Mouse (Mus musculus) naive thymus-derived CD4-positive, alpha-beta T cell, adult 2 months (primary cell): ENCODE measurements around the gene Actrt2.

Experiments
- DNase-seq: peaks from one replicate; pipeline ENCODE4 v3.0.0-alpha.2; 2011; ENCODE audit warnings: low read depth

Actrt2 gene

DNA sequence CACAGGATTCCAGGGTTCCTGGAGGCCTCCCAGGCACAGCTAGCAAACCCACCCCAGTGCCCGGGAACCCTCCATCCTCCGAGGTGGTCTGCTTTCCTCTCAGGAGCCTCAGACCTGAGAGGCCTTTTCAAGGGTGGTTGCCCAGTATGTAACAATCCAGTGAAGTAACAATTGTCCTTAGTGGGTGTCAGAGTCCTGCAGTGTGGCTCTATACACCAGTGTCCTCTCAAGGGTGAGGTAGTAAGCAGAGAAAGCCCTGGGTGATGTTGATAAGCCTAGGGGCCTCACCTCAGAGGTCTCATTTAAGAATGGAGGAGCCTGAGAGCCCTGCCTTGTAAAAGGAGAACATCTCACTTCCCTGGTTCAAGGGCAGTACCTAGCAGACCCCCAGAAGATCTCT lies at the start of gene Actrt2:
Actrt2 (minus strand) TSS at position 101 of the 400 bp plus-strand sequence.
- DNase-seq, result no peak

DNA sequence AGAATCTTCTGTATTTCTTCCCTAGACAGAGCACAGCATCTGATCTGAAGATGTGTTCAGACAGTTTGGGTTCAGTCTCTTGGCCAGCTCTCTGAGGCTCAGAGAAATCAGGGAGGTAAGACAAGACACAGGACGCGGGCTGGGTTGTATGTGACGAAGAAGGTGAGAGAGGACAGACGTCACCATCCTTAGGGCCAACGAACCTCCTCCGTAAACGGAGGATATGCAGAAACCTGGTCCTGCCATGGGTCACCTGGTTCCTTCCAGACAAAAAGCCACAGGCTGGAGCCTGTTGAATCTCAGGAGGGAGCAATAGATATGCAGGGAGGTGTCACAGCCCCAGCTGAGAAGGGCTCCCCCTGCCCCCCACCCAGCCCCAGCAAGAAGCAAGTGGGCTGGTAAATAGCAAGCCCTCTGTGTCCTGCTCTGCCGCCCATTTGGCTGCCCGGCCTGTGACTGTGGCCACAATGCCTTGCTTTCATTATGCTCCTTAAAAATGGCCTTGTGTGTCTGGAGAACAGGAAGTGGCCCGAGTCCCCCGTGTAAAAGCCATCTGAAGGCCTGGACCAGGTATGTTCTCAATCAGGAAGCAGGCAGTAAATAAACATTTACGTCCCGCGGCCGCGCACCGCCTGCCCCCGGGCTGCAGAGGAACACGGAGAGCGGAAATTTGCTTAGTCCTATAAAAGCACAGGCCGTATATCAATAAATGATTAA lies 41.9 kb upstream of the Actrt2 start:
- no peak for DNase-seq

- DNase-seq, result no peak
These were observed 41.1 kb upstream of the Actrt2 start for GRCm38 (mm10) chr4:154708811-154709210.

DNA sequence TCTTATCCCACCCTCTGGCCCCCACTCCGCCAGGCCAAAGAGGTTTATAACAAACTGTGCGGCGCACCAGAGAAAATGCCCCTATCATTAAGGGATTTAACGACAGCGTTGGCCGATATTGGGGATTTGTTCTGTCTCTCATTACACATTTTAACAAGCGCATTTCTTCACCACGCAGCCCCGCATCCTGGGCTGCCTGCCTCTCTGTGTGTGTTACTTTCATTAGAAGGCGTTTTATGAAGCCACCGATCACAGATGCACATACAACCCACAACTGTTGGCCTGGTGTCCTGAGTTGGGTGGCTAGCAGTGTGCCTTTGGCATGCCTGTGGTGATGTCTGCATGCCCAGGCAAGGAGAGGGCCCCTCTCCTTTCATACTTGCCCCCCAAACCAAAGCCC lies 40.6 kb upstream of the Actrt2 start:
- DNase-seq, result no peak

DNA sequence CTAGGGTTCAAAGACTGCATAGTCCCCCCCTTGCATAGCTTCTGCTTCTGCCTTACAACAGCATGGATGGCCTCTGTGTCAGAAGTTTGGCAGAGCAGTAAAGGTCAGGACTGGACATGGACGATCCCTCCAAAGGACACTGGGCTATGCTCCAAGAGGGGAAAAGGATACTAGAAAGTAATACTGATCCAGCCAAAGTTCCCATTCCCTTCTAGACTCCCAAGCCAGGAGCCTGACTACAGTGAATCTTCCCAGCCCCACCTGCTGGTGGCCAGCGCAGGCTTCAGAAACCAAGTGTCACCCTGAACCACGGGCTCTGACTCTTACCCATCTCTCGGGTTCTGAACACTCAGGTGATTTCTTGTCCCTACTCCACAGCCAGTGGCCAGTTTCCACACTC lies 39.9 kb upstream of the Actrt2 start:
- DNase-seq, result no peak

GRCm38 (mm10) chr4:154706442-154706841 lies 38.8 kb upstream of the Actrt2 start:
- DNase-seq, result no peak

GRCm38 (mm10) chr4:154705681-154706080 lies 38.0 kb upstream of the Actrt2 start:
- DNase-seq, result no peak

- DNase-seq, result no peak
These were observed 37.4 kb upstream of the Actrt2 start for GRCm38 (mm10) chr4:154705056-154705455.

- no peak for DNase-seq
These were observed 36.9 kb upstream of the Actrt2 start for GRCm38 (mm10) chr4:154704591-154704990.

- no peak for DNase-seq
These were observed 35.9 kb upstream of the Actrt2 start for GRCm38 (mm10) chr4:154703426-154704070.

DNA sequence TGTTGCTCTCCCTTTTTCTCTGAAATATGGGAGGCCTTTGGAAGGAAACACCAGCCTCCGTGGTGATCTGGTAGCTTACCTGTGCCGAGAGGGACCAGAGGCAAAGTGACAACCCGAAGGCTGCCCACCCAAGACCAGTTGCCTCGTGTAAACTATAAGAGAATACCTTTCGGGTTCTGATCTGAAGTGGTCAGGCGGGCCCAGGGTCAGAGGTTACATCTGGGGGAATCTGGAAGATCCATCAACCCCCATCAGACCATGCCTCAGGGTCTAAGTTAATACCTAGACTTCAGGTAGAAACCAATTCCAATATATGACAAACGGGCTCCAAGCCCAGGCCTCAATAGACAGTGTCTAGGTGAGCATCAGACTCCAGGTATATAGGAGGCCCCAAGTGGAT lies 35.3 kb upstream of the Actrt2 start:
- DNase-seq, result no peak

DNA sequence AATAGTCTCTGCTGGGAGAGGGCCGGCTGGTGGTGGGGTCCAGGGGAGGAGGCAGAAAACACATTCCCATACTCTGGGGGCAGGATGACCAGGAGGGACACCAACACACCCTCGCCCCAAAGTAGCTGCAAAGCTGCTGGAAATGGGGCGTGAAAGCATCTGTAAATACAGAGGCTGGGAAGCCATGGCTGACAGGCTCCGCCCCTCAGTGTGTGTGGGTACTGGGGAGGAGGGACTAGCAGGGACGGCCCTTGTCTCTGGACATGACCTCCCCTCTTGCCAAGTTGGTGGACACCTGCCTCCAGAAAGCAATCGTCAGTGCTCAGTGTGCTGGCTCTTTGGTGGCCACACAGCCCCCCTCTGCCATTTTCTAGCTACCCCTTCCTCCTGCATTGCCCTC lies 34.5 kb upstream of the Actrt2 start:
- no peak for DNase-seq

DNA sequence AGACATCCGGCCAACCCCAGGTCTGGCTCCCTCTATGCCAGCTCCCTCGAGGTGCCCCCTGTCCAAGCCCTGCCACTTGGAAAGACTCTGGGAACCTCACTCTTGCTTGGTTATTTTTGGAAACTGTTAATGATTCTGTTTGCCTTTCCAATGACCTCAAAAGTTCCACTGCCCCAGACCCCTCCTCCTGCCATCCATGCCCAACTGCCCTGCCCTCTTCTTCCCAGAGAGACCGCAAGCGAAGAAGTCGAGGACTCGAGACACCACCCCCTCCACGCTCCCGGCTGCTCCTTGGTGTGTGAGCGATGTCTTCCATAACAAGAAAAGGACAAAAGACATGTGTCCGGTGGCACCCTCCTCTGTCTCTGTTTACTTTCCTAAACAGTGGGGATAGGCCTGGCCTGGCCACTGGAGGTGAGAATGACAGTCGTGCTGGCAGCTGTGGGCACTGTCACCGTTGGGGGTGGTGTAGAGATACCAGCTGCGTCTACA lies 33.3 kb upstream of the Actrt2 start:
- no peak for DNase-seq

DNA sequence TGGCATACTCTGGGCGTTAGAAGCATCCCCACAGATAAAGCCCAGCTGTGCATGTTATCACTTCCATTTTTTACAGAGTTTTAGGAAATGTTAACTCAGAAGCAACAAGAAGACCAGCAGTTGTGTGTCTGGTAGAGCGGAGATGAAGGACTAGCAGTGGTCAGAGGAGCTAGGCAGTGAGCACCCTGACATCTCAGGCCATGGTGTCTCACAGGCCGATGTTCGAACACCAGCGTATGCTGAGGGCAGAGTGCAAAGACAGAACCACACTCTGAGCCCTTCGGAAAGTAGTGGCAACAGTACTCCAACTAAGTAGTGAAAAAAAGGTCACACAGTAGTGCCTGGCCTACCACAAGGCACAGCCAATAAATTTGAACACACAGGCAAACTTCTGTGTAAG lies 32.8 kb upstream of the Actrt2 start:
- DNase-seq, result no peak

DNA sequence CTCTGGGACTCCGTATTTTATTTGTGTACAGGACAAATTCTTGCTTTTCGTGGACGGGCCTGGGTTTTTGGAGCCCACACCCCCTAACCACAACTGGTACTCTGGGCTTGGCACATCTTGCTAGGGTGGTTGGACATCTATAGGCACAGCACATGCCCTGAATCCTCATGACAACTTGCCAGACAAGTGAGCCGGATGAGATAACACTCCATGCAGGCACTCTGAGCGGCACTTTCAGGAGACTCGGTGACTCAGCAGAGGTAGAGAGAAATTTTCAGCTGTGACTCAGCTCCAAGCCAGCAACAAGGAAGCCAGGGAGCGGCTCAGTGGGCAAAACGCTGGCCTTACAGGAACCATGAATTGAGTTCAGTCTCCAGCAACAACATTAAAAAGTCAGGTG lies 31.6 kb upstream of the Actrt2 start:
- no peak for DNase-seq

GRCm38 (mm10) chr4:154698631-154699030 lies 31.0 kb upstream of the Actrt2 start:
- DNase-seq, result no peak

- no peak for DNase-seq
These were observed 30.4 kb upstream of the Actrt2 start for GRCm38 (mm10) chr4:154698021-154698590.

DNA sequence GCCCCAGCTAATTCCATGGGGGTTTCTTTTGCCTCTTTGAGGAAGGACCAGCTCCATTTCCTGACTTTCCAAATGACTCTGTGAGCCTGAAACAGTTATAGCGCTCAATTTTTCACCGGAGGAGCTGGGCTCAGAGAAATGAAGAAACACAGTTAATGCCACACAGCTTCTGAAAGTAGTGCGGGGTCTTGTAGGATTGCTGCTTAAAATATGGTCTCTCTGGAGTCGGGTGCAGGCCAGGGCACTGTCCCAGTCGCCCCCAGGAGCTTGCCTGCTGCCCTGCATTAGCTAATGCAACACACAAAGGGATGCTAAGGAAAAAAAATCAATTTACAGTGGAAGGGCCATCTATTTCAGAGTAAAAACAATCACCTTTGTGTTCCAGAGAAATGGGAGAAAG lies 29.8 kb upstream of the Actrt2 start:
- DNase-seq, result no peak

GRCm38 (mm10) chr4:154696552-154696951 lies 28.9 kb upstream of the Actrt2 start:
- no peak for DNase-seq

- no peak for DNase-seq
These were observed 28.5 kb upstream of the Actrt2 start for GRCm38 (mm10) chr4:154696146-154696545.

- DNase-seq, result no peak
These were observed 26.7 kb upstream of the Actrt2 start for GRCm38 (mm10) chr4:154694361-154694760.

- no peak for DNase-seq
These were observed 25.8 kb upstream of the Actrt2 start for GRCm38 (mm10) chr4:154693348-154694015.
